Mouse (Mus musculus) layer of hippocampus, postnatal 36 days (tissue): ENCODE measurements around the gene Slc35g2. TPM values are rescaled to one million over a fixed set of nuclear protein-coding genes. Genes with fewer than 3 reads are reported as not detected.

ENCODE experiments used
- DNase-seq, 2 experiments: peaks; one replicate each; pipeline ENCODE4 v3.0.0; 2022
- total RNA-seq, 2 experiments: library from RNA; stranded (reverse); gene quantifications; 2 replicates each; pipeline ENCODE4 v1.2.3; 2021

The Slc35g2 gene
- total RNA-seq, 2 experiments from 2014 or later = 17.6 to 19.8 TPM

- DNase-seq = no peak
These were observed 11.9 kb downstream of the Slc35g2 start for GRCm38 (mm10) chr9:100558991-100559390.

DNA sequence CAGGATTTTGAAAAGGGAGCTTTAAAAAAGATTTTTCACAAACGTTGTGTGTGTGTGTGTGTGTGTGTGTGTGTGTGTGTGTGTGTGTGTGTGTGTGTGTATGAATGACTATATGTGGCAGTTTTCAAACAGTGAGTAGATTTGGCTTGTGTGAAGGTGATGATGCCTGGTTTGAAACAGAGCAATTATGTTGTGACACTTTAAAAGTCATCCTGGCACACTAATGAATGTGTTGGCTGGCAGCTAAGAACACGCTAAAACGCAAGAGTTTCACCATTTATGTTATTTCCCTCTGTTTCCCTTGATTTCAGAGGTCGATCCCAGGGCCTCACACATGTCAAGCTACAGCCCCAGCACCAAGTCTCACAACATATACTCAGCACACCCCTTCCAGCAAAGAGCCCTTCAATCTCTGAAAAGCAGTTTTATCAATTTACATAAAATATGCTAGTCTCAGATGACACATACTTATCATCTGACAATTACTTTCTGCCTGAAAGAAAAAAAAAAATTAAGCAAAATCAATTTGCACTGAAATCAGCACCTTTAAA lies 12.8 kb downstream of the Slc35g2 start:
- DNase-seq = no peak

- no peak for DNase-seq
These were observed 15.2 kb downstream of the Slc35g2 start for GRCm38 (mm10) chr9:100555686-100556085.

- DNase-seq = no peak
These were observed 22.6 kb downstream of the Slc35g2 start for GRCm38 (mm10) chr9:100548313-100548712.

- DNase-seq = no peak
These were observed 24.3 kb downstream of the Slc35g2 start for GRCm38 (mm10) chr9:100546594-100546910.

GRCm38 (mm10) chr9:100545715-100546593 lies 24.9 kb downstream of the Slc35g2 start, which contains the start of gene Nck1:
Gene Nck1 (minus strand): TSS chr9:100546134.
- DNase-seq = peak; percentile 99

DNA sequence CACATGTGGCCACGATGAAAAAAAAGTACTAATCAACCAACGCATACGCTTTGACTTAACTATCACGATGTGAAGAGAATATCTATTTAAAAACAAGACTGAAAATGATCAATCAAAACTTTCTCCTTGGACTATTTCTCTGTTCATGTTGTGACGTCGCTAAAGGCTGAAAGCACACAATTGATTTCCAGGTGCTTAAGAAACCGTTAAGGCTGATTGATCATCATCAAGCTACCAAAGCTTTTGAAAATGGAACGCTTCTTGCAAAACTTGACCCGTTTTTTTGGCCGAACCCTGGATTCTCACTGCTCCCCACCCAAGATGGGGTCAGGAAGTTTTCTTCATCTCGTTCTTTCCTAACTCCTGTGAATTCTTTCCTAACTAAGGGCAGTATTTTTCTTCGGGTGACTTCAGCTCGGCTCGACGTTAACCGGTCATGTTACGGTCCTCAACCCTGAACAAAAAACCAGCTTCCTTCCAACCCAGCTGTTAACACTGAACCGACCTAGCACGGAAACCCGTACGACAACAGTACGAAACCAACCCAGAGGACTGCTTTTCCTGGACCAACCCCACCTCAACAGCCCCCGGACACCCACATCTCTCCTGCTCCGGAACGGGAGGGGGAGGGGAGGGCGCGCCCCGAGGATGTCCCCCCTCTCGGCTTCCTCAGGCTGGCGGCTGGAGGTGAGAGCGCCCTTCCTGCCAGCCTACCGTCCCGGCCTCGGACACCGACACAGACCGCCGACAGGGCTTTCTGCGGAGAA lies 25.8 kb downstream of the Slc35g2 start:
- no peak for DNase-seq

DNA sequence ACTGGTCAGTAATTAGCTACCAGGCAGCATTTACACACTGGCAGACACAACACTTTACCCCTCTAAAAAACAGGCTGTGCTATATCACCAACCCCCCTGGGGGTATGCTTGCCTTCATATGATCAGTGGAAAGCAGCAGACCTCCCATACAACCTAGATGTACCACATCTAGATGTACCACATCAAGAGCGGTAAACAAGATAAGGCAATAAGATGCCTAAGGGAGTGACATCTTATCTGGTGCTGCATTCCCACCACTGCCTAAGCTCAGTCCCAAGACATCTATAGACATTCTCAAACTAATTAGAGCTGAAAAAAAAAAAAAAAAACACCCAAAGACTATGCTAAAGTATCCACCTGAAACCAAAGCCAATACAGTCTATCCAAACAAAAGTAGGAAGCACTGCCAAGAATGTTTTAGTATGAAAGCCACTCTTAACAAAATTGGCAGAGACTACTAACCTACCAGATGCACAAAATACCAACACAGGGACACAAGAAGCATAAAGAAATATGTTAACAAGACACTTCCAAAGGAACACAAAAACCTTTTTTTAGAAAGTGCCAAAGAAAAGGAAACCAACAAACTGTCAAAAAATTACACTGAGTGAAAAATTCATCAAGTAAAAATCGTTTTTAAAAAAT lies 35.1 kb downstream of the Slc35g2 start:
- no peak for DNase-seq

- no peak for DNase-seq
These were observed 36.2 kb downstream of the Slc35g2 start for GRCm38 (mm10) chr9:100534686-100535085.

DNA sequence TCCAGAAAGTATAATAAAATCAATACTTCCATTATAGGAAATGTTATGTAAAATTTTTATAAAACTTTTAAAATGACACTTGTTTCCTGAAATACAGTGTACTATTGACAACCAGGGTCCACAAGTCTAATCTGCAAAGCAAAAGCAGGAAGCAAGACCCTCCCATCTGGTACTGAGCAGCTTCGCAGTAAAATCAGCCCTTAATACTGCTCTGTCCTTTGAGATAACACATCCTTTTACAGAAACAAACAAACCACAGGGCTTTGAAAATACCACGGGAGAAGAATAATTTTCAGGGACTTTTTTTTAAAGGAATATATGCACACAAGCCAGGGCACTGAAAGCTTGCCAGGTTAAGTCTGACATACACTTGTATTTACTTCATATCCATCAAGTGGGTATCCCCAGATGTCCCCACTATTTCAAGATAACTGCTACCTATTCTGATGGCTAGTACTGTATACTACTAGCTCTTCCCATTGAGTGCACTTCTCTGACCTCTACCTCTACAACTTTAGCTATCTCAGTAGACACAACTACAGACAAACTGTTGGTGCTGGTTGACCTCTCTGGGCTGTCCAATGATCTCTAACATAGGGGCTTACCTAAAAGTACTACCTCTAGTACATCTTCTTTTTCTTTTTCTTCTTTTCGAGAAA lies 37.9 kb downstream of the Slc35g2 start:
- no peak for DNase-seq

DNA sequence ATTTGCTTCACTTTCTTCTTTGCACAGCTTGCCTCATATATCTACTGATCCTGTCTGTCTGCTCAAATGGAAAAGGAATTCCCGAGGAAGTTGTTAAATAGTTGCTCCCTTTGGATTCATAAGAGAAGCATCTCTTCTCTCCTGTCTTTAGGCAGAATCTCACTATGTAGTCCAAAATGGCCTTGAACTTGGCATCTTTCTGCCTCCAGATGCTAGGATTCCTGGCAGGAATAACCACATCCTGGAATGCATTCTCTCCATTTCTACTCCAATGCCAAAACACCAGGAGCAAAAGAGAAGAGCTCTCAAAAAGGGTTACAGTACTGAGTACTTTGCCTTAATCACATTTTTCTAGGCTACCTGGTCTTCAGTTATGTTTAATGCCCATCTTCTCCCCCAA lies 39.6 kb downstream of the Slc35g2 start:
- no peak for DNase-seq

- no peak for DNase-seq
These were observed 45.7 kb downstream of the Slc35g2 start for GRCm38 (mm10) chr9:100525225-100525624.

DNA sequence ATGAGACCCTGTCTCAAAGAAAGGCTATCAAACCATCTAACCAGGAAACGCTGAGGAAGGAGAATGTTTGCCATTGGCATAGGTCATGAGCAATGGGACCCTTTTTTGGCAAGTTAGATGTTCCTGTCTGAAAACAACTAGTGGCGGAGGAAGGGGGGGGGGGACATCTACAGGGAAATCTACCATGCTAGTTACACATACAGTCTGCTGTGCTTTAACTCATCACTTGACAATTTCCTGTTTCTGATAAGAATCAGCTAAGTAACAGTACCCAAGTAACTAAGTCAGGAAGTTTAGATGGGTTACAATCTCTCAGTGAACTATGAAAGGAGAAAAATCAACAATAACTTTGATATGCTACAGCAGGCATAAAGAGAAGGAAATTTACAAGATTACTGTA lies 48.9 kb downstream of the Slc35g2 start:
- DNase-seq = no peak

DNA sequence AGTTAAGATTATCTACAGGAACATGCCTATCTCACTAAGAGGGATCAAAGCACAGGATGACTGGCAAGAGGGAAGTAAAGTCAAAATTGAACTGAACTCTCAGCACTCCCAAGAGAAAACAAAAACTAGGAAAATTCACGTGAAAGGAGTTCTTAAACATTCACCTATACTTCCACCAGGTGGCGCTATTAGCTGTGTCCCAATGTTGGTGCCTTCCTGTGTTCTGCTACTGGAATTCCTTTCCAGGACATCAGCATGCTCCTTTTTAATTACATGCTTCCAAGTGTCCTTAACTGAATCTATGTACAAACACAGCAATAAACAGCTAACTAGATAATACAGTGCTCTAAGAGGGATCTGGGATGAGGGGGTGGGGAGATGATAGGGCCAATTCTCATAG lies 50.3 kb downstream of the Slc35g2 start:
- no peak for DNase-seq

DNA sequence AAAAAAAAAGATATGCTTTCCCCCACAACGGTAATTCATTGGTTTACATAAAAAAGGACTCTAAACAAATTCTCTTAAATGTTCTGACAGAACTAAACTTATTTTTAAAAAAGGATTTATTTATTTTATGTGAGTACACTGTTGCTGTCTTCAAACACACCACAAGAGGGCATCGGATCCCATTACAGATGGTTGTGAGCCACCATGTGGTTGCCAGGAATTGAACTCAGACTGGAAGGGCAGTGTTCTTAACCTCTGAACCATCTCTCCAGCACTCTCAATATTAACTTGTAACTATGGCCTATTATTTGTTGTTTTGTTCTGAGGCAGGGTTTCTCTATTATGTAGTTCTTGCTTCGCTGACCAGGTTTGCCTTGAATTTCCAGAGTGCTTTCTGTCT lies 50.9 kb downstream of the Slc35g2 start:
- no peak for DNase-seq

- DNase-seq = no peak
These were observed 63.3 kb downstream of the Slc35g2 start for GRCm38 (mm10) chr9:100507581-100507980.

- DNase-seq = no peak
These were observed 64.2 kb downstream of the Slc35g2 start for GRCm38 (mm10) chr9:100506652-100507051.

GRCm38 (mm10) chr9:100505498-100505897 lies 65.4 kb downstream of the Slc35g2 start:
- DNase-seq = no peak
